Comparison of ENCODE assay signal across 7 mouse cellular contexts in the genomic region with DNA sequence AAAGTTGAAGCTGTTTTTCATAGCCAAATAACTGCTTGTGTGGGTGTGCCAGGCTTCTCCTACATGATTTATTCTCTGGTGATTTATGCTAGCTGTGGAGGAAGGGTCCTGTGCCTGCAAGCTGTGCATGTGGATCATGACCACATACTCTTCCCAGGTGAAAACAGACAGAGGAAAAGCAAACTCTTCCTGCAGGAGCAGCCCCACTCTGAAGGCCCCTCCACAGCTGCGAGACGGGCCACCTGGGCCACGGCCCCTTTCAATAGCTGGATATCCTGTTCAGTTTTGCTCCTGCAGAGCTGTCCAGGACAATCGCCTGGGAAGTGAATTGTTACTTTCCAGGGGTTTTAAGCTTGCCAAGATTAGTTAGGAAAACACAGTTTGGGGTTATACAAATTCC.
A peak's percentile ranks its signal among the peaks of the same experiment; 100 is the strongest.
DNase-seq lines count a peak whose midpoint lies in the region; ATAC-seq and TF ChIP-seq lines count a peak whose summit lies in the region.

No protein-coding gene starts in this region.

- 60% methylated on average over 4 of the region's 4 CpGs for WGBS in heart, embryonic 12.5 days

- H3K4me3 ChIP-seq in heart, embryonic 12.5 days, result no peak overlapping the region
- no peak overlapping the region for H3K4me3 ChIP-seq in left cerebral cortex, adult 2 months

- H3K9me3 ChIP-seq in heart, embryonic 12.5 days (replicated peaks), result no peaks in the 10 kb centered on the region

- H3K4me1 ChIP-seq in heart, embryonic 12.5 days (replicated peaks), result no peaks in the 10 kb centered on the region

- ATAC-seq in heart, embryonic 12.5 days (ENCODE audit: insufficient number of reproducible peaks, low FRiP score), result peak; percentile 51; the same call in 1 of the 2 replicates

- TF ChIP-seq CTCF in left cerebral cortex, adult 2 months (IDR thresholded peaks at IDR 0.05), result no peak

- DNase-seq in adrenal gland, adult 8-10 months, result peak; percentile 24
- DNase-seq in adrenal gland, postnatal 36 days, result peak; percentile 20 to 59
- peak; percentile 48 to 86 for DNase-seq in kidney, postnatal 25 days
- no peak for DNase-seq in cerebellum, postnatal 4 days (ENCODE audit: low spot score in 2 of 2)
- DNase-seq in thymus, postnatal 14 days, result no peak
- DNase-seq in left cerebral cortex, adult 2 months (ENCODE audit: extremely low spot score in 1 of 2, low spot score in 2 of 2), result no peak

- H3K9ac ChIP-seq in heart, embryonic 12.5 days, result no peak overlapping the region

- no peak overlapping the region for H3K4me2 ChIP-seq in heart, embryonic 12.5 days

- no peaks in the 10 kb centered on the region for H3K27me3 ChIP-seq in heart, embryonic 12.5 days (replicated peaks)

- intact Hi-C loops in left cerebral cortex, adult 2 months (cut with DNase I), result no loop called here

- H3K27ac ChIP-seq in heart, embryonic 12.5 days (ENCODE audit: poor library complexity, severe bottlenecking), result no peak overlapping the region
- no peak overlapping the region for H3K27ac ChIP-seq in left cerebral cortex, adult 2 months

- H3K36me3 ChIP-seq in heart, embryonic 12.5 days, result no peaks in the 10 kb centered on the region

Comparison
In these comparisons a context has a peak if more than half of its experiments do, and no peak if none do; other contexts are left out.
1. DNase-seq: peak in adrenal gland, adult 8-10 months (single experiment), adrenal gland, postnatal 36 days (2 of 2) and kidney, postnatal 25 days (2 of 2); none in cerebellum, postnatal 4 days (0 of 2), thymus, postnatal 14 days (single experiment) and left cerebral cortex, adult 2 months (0 of 2).